Mouse (Mus musculus): ENCODE measurements around the gene Egfr. TPM values are rescaled to one million over a fixed set of nuclear protein-coding genes. Genes with fewer than 3 reads are reported as not detected.

The Egfr gene
- total RNA-seq, 2 experiments from 2014 or later: 19.6 to 22.5 TPM

DNA sequence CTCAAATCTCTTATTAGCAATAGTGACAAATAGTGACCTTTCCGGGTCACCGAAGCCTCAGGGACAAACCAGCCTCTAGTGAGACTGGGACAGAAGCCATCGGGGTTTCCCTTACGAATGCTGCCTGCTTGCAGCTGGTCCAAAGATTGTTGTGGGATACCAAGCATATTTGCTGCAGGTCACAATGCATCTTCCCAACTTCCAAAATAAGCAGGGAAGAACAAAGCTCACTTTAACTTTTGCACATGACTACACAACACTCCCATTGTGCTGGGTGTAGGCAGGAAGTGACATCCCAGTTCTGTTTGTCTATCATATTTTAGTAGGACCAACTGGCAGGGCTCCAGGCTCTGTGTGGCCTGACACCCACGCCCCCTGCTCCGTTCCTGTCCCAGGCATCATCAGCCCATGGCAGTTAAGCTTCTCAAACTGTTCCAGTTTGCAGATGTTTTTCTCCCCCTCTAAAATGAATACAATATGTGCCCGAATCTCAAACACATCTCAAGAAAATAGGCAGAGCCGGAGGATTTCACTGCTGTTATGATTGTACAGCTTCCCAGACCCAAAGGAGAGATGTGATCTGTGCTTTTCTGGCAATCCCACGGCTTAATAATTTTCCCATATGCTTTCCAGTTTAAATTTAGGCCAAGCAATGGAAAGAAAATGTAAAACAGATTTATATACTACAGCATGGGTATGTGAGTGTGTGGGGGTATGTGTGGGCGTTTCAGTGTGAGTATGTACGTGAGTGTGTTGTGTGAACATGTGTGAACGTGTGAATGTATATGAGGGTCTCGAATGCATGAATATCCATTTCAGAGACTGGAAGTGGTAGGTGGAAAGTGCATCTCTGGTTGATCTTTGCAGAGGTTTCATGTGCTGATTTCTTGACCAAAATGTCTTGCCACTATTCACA, 143.7 kb downstream of the Egfr start:
- DNase-seq (ENCODE audit: low spot score in 2 of 2): no peak

DNA sequence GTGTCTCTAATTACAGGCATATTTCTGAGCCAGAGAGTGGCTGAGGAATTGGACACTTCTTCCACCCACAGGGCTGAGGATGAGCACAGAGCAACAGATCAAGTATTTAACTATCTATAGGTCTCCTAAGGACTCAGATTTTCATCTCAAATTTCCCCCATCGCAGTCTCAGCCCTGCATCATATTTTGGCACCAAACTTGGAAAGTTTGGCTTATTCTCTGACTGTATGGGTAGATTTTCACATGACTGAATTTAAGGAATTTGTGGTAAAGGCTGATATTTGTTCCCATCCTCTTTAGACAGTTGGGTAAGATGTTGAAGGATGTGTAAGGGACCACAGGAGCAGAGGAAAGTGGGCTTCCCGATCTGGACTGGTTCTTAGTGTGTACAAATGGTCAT, 145.7 kb downstream of the Egfr start:
- DNase-seq (ENCODE audit: low spot score in 2 of 2): no peak

DNA sequence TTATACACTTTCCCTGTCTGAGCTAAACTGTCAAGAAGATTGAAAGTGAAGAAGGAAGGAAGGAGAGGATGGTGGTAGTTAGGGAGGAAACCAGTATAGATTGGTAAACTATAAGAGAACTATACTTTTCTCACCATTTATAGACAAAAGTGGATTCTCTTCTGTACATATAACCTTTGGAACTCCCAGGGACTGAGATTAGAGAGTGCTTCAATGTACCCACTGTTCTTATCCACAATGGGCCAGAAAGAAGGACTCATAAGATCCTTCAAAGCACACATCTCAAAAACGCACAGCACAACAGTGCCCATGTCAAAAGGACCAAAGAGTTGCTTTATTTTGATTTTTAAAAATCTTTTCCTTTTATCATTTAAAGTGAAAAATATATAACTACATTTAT, 148.2 kb downstream of the Egfr start:
- no peak for DNase-seq (ENCODE audit: low spot score in 2 of 2)

DNA sequence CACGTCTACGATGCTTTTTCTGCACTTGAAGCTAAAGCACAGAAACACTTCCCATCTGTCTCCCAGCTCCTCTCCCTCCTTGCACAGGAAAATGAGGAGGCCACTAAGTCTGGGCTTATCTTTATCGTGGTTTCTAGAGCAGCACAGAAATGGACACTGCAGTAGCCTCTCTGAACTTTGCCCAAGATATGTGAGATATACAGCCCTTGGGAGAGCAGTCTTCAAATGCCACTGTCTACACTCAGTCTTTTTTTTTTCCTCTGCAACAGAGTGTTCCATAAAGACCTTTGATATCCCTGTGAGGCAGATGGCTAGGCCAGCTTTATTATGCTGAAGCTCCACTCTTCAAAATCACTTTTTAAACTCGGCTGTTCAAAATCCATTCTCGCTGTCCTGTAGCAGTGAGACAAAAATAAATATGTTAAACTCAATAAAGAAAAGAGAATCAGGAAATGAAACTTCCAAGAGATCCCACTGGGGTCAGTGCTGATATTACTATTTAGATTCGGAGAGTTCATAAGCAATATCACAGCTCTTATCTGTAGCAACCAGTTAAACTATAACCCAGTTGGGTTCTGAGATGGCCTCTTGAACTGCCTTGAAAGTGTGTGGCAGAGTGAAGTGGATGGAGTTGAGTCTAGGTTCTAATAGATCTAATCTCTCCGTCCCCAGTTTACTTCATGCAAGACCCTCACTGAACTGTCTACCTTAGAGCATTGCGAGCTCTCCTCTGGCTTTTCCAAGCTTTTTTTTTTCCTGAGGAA, 148.8 kb downstream of the Egfr start:
- no peak for DNase-seq (ENCODE audit: low spot score in 2 of 2)

DNA sequence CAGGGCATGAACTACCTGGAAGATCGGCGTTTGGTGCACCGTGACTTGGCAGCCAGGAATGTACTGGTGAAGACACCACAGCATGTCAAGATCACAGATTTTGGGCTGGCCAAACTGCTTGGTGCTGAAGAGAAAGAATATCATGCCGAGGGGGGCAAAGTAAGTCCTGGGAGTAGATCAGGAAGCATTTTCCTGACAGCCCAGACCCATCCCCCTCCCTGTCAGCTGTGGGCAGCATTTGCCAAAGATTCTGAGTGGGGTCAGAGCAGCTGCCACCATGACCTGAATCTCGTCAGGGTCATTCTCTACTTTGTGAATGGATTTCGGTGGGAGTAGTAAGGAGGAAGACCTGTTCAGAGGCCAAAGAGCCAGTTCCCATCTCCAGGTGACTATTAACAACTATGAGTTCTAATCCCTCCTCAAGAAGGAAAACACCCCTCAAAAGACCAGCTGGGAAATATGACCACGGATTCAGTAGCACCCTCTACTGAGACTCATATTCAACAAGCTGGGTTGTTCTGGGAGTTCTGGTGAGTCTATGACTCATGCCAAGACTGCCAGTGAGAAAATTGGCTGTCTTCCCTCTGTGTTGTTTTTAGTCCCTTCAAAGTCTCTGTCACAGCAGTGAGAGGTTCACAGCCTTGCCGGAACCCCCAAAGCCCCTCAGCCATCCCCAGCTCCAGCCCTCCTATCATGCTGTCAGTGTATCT, 152.5 kb downstream of the Egfr start:
- DNase-seq (ENCODE audit: low spot score in 2 of 2): no peak

DNA sequence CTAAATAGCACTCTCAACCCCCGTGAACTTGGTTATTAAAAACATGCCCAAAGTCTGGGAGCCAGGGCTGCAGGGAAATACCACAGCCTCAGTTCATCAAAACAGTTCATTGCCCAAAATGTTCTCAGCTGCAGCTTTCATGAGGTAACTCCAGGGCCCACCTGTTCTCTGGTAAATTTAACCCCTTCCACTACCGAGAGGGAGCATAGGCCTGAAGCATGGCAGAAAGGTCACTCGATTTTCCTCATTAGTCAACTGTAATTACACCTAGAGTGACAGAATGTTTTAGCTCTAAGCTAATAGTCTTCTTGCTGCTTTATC, 153.0 kb downstream of the Egfr start:
- DNase-seq (ENCODE audit: low spot score in 2 of 2): no peak

DNA sequence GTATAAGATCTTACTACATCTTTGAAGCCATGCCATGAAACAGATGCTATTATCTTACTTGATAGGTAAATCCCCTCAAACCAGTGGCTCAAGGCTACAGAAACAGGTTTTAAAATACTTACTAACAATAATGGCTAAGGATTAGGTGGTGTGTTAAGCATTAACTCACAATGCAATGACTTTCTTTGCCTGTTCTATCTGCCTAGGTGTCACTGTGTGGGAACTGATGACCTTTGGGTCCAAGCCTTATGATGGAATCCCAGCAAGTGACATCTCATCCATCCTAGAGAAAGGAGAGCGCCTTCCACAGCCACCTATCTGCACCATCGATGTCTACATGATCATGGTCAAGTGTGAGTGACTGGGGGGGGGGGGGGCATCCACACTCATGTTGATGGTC, 154.5 kb downstream of the Egfr start:
- DNase-seq (ENCODE audit: low spot score in 2 of 2): no peak

DNA sequence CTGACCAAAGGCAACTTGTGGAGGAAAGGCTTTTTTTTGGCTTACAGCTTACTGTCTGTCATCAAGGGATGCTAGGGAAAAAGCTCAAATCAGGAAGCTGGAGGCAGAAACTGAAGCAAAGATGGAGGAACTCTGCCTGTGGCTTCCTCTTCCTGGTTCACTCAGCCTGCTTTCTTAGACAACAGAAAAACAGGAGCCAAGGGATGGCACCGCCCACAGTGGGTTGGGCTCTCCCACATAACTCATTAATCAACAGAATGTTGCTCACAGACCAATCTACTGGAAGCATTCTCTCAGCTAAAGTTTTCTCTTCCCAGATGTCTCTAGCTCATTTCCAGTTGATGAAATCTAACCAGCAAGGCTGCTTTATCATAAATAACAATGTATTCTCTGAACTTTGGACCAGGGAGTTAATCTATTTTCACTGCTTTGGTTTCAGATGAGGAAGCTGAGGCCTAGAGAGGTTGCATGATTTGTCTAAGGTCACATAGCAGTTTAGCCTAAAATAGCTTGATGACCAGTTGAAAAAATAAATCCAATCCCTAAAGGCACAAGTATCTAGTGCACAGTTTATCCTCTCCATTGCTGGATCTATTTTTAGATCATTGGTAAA, 155.6 kb downstream of the Egfr start:
- no peak for DNase-seq (ENCODE audit: low spot score in 2 of 2)

DNA sequence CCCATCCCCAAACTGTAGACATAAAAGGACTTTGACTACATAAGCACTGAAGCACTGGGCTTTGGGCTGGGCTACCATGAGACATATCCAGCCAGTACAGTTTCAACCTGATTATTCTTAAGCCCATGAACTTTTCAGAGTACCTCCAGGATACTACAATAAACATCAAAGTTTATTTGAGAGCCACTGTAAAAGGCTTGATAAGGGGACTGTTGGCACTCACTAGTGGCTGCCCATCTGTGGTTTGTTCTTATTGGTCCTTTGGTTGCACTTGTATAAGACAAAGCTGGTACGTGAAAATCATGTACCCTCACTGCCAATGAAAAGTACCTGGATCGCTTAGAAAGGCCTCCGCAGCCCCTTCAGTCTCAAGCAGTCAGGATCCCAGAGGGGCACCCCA, 162.8 kb downstream of the Egfr start:
- DNase-seq (ENCODE audit: low spot score in 2 of 2): no peak

DNA sequence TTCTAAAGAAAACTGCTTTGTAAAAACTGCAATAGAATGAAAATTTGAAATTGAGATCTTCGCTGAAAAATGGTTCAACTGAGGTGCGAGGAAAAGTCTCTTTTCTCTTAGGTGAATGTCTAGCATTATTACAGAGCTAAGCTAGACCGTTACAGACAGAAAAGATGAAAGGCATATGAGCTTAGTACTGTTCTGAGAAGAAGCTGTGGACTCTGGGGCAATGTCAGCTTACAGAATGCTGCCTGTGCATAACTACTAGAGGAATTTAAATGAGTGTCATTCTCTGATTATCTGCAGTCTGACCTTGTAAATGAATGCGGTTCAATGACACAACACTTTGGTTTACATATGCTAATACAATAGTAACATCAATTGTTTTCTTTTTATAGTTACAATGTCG, 163.8 kb downstream of the Egfr start:
- DNase-seq (ENCODE audit: low spot score in 2 of 2): no peak

DNA sequence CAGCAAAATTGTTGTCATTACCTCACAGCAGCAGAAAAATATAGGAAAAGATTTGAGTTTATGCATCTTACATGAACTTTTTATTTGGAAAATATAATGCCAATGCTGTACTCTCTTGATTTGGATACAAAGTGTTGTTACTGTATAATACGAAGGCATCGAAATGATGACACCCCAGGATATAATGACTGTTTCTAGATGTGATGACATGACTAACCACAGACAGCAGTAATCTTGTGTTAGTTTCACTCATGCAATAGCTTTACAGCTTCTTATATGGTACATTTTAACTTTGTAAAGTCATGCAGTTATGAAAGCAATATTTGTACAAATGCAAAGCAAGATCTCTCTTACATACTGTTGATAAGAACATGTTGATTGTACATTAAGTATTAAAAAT, 165.5 kb downstream of the Egfr start:
- no peak for DNase-seq (ENCODE audit: low spot score in 2 of 2)

DNA sequence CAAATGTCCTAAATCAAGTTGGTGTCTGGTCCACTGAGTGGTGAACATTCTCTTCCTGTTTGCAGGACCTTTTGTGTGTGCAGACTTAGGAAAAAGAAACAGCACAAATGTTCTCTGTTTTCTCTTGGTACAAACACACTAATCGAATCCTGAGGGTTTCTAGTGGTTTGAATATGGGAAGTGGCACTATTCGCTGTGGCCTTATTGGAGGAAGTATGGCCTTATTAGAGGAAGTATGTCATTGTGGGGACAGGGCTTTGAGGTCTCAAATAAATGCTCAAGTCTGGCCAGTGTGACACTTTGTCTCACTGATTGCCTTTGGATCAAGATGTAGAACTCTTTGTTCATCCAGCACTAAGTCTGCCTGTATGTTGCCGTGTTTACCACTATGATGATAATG, 180.2 kb downstream of the Egfr start:
- DNase-seq (ENCODE audit: low spot score in 2 of 2): no peak

DNA sequence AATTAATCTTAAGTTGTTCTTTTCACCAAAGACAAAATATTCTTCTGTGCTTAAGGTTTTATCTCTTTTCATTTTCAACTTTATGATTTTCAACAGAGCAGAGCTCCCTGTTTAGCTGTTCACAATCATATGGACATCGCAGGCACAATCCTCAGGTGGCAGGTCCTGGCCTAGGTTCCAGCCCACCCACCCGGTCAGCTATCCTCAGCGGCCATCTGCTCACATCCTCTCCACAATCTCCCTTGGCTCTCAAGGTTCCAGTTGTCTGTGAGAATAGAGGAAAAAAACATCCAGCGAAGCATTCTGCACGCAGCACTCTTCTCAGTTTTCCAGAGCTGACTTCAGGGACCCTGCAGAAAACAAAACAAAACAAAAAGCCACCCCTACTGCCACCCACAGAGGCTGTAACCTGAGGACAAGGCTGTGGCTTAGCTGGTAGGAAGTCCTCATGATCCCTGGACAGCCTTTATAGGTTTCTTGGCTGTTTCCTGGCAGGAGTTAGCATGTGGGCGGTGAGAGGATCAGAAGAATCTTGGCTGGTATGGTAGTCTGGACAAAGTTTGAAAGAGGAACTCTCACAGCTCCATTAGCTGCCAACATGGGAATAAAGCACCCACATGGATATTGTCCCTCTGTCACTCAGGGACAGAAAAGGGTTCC, 183.7 kb downstream of the Egfr start:
- no peak for DNase-seq (ENCODE audit: low spot score in 2 of 2)

DNA sequence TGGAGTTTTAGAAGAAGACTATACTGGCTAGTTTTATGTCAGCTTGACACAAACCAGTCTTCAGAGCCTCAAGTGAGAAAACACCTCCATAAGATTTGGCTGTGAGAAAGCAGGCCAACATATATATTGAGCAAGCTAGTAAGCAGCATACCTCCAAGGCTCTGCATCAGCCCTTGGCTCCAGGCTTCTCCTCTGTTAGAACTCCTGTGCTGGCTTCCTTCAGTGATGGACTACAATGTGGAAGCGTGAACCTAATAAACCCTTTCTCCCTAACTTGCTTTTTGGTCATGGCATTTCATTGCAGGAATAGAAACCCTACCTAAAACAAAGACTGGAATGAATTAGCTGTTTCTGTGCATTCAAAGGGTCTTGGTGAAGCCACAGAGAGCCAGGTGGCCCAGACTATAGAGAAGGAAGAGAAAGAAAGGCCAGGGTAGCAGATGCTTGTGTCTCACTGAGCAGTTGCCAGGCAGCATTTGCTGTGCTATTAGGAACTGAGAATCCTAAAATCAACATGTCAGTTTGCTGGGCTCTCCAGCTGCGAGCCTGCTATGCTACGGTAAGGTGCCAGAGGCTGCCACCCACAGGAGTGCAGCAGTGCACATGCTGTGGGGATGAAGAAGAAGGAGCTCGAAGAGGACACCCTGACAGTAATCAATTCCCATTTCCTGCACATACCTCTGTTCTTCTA, 189.2 kb downstream of the Egfr start:
- peak; percentile 23 to 47 for DNase-seq (ENCODE audit: low spot score in 2 of 2)

DNA sequence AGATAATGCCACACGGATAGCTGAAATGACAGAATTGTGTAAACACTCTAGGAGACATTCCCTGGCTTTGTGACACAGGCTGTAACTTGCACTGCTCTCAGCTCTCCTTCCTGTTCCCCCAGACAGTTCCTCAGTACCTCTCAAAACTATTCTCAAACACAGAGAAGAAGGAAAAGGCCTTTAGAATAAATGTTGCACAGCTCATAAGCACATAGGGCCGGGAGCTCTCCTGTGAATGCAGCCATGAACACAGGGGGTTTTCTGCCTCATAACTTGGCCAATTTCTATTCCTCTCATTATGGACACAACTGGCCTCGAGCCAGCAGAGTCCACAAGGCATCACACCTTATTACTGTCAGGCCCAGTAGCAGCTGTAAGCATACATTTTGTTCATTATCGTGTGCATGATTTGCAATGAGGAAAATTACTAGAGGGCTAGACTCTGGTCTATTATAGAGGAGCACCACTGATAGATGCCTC, 190.0 kb downstream of the Egfr start:
- no peak for DNase-seq (ENCODE audit: low spot score in 2 of 2)

DNA sequence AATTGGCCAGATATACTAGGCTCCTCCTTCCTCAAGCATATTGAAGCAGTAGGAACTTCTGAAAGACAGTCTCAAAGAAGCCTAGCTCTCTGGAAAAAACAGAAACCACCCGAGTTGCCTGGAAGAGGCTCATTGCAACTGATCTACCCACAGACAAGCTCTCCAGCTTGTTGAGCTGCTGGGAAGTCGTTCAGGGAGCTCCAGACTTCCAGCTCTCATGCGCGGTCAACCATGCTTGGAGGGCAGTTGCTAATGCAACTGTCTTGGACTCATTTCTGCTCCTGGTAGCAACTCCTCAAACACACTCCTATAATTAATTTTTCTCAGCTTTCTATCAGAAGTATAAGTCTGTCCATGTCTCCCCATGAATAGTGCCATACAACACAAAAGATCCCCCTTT, 191.0 kb downstream of the Egfr start:
- no peak for DNase-seq (ENCODE audit: low spot score in 2 of 2)

DNA sequence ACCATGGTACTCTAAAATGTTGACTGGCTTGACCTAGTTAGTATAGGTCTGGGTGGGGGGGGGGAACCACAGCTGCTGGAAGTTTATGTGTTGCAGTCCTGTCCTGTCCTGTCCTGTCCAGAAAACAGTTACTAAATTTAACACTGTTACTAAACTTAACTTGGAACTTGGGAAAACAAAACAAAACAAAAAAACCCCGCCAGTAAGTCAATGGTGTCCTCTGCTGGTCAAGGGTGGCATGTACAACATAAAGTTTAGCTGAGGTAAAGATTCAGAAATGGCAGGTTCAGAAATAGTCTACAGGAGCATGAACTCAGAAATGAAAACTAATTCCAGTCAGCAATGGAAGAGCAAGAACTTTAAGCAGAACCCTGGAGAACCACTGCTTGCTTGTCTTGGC, 196.8 kb downstream of the Egfr start:
- peak; percentile 38 to 52 for DNase-seq (ENCODE audit: low spot score in 2 of 2)

DNA sequence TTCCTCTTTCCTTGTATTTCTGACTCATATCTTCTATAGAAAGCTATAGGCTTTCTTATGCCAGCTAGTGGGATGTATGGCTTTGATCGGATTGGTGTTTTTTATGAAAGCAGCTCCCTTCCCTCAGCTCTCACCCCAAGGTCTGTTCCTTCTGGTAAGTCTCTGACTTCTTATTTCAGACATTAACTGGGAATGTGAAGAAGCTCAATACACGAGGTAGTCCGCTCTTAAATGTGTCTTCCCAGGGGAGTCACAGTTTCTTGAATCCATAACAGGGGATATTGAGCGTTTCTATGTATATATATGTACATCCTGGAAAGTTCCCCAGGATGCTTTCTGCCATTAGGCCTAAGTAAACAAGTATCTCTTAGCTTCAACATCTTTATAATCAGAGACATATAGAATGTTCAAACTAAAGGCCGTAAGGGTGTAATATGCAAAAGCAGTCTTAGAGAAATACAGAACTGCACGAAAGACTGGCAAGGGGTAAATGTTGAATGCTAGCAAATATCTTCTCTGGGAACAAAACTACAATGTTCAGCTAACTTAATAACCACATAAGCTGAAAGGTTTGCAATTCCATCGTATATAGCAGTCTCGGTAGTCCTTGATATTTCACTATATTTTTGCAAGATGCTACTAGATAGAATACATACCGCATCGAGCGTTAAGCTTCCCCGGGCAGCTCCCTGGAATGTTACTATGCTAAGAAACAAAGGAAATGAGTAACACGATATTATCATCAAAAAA, 198.4 kb downstream of the Egfr start:
- DNase-seq (ENCODE audit: low spot score in 2 of 2): no peak

DNA sequence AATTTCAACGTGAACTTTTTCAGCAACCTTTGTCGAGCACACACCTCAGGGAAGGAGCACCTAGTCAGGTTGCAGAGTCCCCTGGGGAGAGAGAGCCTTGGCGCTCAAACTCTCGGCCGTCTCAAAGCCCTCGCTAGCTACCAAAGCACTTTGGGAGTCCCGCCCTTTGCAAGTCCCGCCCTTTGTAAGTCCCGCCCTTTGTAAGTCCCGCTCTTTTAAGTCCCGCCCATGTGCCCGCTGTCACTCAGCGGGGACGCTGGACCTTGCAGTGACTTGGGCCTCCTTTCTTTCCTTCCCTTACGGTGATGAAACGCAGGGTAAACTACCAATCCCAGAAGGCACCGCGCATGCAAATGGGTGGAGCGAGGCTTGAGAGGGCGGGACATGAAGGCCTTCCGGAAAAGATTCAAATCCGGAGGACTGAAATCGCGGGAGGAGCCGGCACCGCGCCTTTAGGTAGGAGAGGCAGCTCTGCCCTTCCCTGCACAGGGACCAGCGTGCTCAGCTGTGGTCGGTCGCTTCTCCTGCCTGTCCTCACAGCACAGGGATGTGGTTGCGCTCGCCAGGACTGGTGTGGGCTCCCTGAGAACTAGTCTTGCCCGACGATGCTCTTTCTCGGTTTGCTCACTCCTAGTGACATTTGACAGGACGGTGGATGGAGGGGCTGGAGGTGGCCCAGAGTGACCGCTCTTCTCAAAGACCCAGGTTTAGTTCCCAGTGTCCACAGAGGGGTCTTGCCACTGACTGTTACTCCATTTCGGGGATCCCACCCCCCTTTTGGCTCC, 199.2 kb downstream of the Egfr start, which contains the start of gene Fbxo48:
Fbxo48 (plus strand) TSS at position 400 of the 785 bp plus-strand sequence.
- DNase-seq (ENCODE audit: low spot score in 2 of 2): peak; percentile 91 to 93

Data from layer of hippocampus, postnatal 10 days (tissue).